Mouse (Mus musculus) liver, postnatal 0 days (tissue): ENCODE results near the gene Nfkbie.

Source experiments
- CTCF ChIP-seq: sonication (generic); IDR thresholded peaks from 2 replicates; pipeline ENCODE4 v1.5.1; 2016; ENCODE audit warnings: antibody characterized with exemption, low read depth
- EP300 ChIP-seq: IDR thresholded peaks from 2 replicates; pipeline ENCODE4 v1.6.1; 2016; ENCODE audit warnings: antibody characterized with exemption, low read depth, mild to moderate bottlenecking

- TF ChIP-seq CTCF (no peak), EP300 (no peak)
These were observed 10.5 kb downstream of the Nfkbie start for GRCm38 (mm10) chr17:45566031-45566359.
